Mouse (Mus musculus): ENCODE measurements around the gene Naa80.

DNA sequence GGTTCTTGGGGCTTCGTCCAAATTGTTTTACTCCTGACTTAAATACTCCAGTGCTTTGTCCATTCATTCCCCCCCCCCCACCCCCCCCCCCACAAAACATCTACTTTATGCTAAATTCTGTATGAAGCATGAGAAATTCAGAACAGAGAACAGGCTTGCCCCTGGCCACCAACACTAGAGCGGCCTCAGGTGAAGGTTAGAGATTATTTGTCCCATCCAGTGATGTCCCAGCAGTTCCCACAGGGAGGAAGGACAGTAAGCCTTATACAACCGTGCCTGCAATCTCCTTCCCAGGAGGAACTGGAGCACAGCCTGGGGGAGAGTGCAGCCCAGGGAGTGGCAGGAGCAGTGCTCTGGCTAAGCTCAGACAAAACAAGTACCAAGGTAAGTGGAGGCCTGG, at the start of gene Naa80:
- TF ChIP-seq GATA1 (IDR thresholded peaks at IDR 0.05; ENCODE audit: borderline replicate concordance, low read length) (no peak), FLI1 (IDR thresholded peaks at IDR 0.05; ENCODE audit: low read length) (no peak)

Data from megakaryocyte, embryonic 14.5 days (primary cell).